Mouse (Mus musculus) olfactory bulb, adult 2 months (tissue): ENCODE results near the gene Aldh1l1. TPM values are rescaled to one million over a fixed set of nuclear protein-coding genes. Genes with fewer than 3 reads are reported as not detected.

Experiments
- H3K27ac ChIP-seq: fragments of 200-500 bp; 2 replicates; pipeline ENCODE4 v1.5.1; 2012; ENCODE audit warnings: low read depth, low read length; ENCODE audit not compliant: insufficient read depth
- H3K4me1 ChIP-seq: fragments of 200-500 bp; 2 replicates; pipeline ENCODE4 v1.6.1; 2012; ENCODE audit warnings: low read length; ENCODE audit not compliant: control insufficient read depth, insufficient read depth
- H3K4me3 ChIP-seq: fragments of 200-500 bp; 2 replicates; pipeline ENCODE4 v1.5.1; 2012; ENCODE audit warnings: mild to moderate bottlenecking, low read depth, low read length, moderate library complexity; ENCODE audit not compliant: insufficient read depth
- CTCF ChIP-seq: fragments of 200-500 bp; IDR thresholded peaks from 2 replicates; pipeline ENCODE4 v1.5.1; 2012; ENCODE audit warnings: low read depth, mild to moderate bottlenecking, low read length, moderate library complexity; ENCODE audit not compliant: insufficient read depth
- POLR2A ChIP-seq: fragments of 200-500 bp; IDR thresholded peaks from 2 replicates; pipeline ENCODE4 v1.6.1; 2012; ENCODE audit warnings: mild to moderate bottlenecking, low read depth, low read length, moderate library complexity; ENCODE audit not compliant: insufficient read depth
- WGBS: fragments of 180-500 bp; shearing (Covaris S2); methylation state at CpG from one replicate; pipeline ENCODE4 v1.1.7; 2018; 5-methylcytosine and 5-hydroxymethylcytosine counted together
- polyA plus RNA-seq: library from polyadenylated mRNA; stranded (reverse); fragments of >200 nt; gene quantifications from 2 replicates; pipeline ENCODE4 v1.2.4, GENCODE M21; 2012; ENCODE audit warnings: low replicate concordance; ENCODE audit not compliant: missing spikeins, insufficient read depth, insufficient read length

The Aldh1l1 gene
- polyA plus RNA-seq: not detected in 2 replicates

- no peak for TF ChIP-seq CTCF
- TF ChIP-seq POLR2A: no peak
- Histone ChIP-seq H3K27ac (no peak within 1 kb of the TSS), H3K4me1 (peaks cover 2% of the 10 kb centered on the region; the same call in 1 of the 2 replicates), H3K4me3 (no peak within 1 kb of the TSS)
- 87% methylated on average over 12 of the region's 12 CpGs for WGBS
These were observed at the start of gene Aldh1l1 for GRCm38 (mm10) chr6:90486176-90486921. Gene Aldh1l1, plus strand, starts transcription at chr6:90486427.

GRCm38 (mm10) chr6:90437041-90437440 lies 49.2 kb upstream of the Aldh1l1 start:
- 93% methylated on average over 3 of the region's 3 CpGs for WGBS
- no peak overlapping the region for H3K27ac ChIP-seq
- H3K4me3 ChIP-seq: no peak overlapping the region
- TF ChIP-seq CTCF (no peak), POLR2A (no peak)
- peaks cover 2% of the 10 kb centered on the region for H3K4me1 ChIP-seq

DNA sequence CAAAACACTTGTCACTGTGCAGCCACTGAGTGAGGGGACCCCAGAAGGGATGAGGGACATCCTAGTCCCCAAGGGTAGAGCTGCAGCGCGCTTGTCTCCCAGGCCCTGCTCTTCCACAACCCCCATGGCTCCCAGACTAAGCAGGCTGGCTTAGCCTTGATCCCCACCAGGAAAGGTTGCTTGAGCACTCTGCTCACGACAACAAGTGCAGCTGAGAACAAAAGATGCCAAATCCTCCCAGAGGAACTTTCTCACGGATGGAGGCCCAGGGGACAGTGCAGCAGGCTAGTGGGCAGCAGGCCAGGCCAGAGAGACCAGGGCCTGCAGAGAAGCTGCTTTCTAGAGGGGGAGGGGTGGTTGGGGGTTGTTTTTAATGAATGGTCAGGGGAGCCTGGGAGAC lies 39.3 kb upstream of the Aldh1l1 start:
- WGBS: 64% methylated on average over 4 of the region's 4 CpGs
- Histone ChIP-seq H3K27ac (no peak overlapping the region), H3K4me1 (peaks cover 4% of the 10 kb centered on the region; the same call in 1 of the 2 replicates), H3K4me3 (no peak overlapping the region)
- TF ChIP-seq CTCF: no peak
- no peak for TF ChIP-seq POLR2A

DNA sequence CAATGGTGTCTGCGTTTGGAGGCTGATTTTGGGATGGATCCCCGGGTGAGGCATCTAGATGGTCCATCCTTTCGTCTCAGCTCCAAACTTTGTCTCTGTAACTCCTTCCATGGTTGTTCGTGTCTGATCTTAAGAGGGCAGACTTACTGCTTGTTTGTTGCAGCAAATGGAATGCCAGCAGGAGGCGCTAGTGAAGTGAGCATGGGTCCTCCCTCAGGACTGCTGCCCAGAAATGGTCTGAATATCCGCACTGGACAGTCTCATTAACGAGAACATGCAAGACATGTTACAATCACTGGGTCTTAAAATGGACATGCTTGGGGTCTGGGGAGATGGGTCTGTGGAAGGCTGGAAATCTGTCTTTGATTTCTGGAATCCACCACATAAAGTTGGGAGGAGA lies 36.0 kb upstream of the Aldh1l1 start:
- 30% methylated on average over 7 of the region's 7 CpGs for WGBS
- no peak overlapping the region for H3K4me3 ChIP-seq
- no peak for TF ChIP-seq CTCF
- peaks cover 4% of the 10 kb centered on the region; the same call in 1 of the 2 replicates for H3K4me1 ChIP-seq
- no peak overlapping the region for H3K27ac ChIP-seq

DNA sequence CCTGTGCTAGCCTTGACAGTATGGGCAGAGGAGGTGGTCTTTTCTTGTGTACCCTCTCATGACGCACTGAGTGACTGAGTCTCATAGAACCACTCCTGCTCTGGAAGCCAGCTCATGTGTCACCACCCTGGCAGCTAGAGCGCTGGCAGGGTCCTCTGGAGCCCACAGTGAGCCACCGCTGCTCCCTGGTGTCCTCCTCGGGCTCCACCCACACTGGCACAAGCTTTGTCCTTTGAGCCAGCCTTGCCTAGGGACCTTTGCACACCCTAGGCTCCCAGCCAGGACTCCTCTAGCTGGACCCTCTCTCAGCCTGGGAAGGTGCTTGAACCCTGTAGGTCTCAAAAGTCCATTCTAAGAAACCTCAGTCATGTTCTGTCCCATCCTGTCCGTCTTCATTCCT lies 35.5 kb upstream of the Aldh1l1 start:
- Histone ChIP-seq H3K4me3 (no peak overlapping the region), H3K27ac (no peak overlapping the region), H3K4me1 (peaks cover 4% of the 10 kb centered on the region; the same call in 1 of the 2 replicates)
- 51% methylated on average over 5 of the region's 5 CpGs for WGBS
- no peak for TF ChIP-seq CTCF
- no peak for TF ChIP-seq POLR2A

GRCm38 (mm10) chr6:90451512-90451911 lies 34.7 kb upstream of the Aldh1l1 start:
- TF ChIP-seq POLR2A (no peak), CTCF (no peak)
- Histone ChIP-seq H3K4me1 (peaks cover 3% of the 10 kb centered on the region; the same call in 1 of the 2 replicates), H3K4me3 (no peak overlapping the region), H3K27ac (no peak overlapping the region)
- WGBS: 95% methylated on average over 5 of the region's 5 CpGs

GRCm38 (mm10) chr6:90452603-90453002 lies 33.6 kb upstream of the Aldh1l1 start:
- Histone ChIP-seq H3K4me1 (no peaks in the 10 kb centered on the region; the same call in 1 of the 2 replicates), H3K4me3 (no peak overlapping the region), H3K27ac (no peak overlapping the region)
- TF ChIP-seq CTCF (no peak), POLR2A (no peak)

DNA sequence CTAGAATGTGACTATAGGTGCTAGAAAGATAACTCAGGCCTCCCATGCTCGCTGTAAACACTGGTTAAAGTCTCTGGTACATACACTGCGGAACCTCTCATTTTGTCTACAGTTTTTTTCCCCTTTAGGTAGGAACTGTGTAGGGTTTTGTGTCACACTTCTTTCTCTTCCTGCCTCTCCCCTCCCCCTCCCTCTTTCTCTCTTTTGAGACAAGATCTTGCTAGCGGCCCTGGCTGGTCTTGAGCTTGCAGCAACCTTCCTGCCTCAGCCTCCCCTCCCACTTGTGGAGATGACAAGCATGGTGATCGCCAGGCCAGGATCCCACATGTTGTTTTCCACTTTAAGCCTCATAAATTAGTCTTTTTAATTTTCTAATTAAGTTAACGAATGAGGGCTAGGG lies 32.5 kb upstream of the Aldh1l1 start:
- WGBS: 91% methylated on average over 5 of the region's 5 CpGs
- Histone ChIP-seq H3K4me1 (no peaks in the 10 kb centered on the region; the same call in 1 of the 2 replicates), H3K4me3 (no peak overlapping the region), H3K27ac (no peak overlapping the region)
- no peak for TF ChIP-seq POLR2A
- no peak for TF ChIP-seq CTCF

DNA sequence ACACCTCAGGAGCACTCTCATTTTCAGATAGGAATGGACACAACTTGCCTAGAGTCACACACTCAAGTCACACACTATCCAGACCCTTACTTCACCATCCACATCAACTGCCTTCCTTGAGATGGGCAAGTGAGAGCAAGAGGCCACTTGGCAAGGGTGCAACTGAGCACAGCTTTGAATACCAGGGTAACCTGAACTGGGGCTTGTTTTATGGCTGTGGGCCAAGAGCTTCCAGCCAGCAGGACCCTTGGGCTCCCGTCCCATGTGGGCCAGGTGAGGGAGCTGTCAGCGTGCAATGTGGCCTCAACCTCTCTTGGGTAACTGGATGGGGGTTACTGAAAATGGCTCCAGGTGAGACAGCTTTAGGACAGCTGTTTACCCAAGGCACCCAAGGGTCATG lies 28.8 kb upstream of the Aldh1l1 start:
- no peak for TF ChIP-seq POLR2A
- Histone ChIP-seq H3K27ac (no peak overlapping the region), H3K4me1 (0 out of 2 replicates have a peak, but pooled peaks cover 6% of the 10 kb centered on the region), H3K4me3 (no peak overlapping the region)
- WGBS: 89% methylated on average over 2 of the region's 2 CpGs
